Mouse (Mus musculus): ENCODE data around the gene Slc17a7. TPM values are rescaled to one million over a fixed set of nuclear protein-coding genes. Genes with fewer than 3 reads are reported as not detected.

The Slc17a7 gene
- polyA plus RNA-seq, 1 experiment: 34.1 TPM

- no peaks in the 10 kb centered on the region for H3K27me3 ChIP-seq (ENCODE audit: control insufficient read depth, insufficient read depth, low read length)
- TF ChIP-seq CTCF (IDR thresholded peaks at IDR 0.05; ENCODE audit: control insufficient read depth, insufficient read depth, insufficient replicate concordance, low read depth, low read length) (no peak), POLR2A (IDR thresholded peaks at IDR 0.05; ENCODE audit: control insufficient read depth, low read depth, low read length) (no peak)
- H3K4me1 ChIP-seq (ENCODE audit: control insufficient read depth, insufficient read depth, low read length): no peaks in the 10 kb centered on the region; the same call in 1 of the 2 replicates
- peaks cover 3% of the 10 kb centered on the region for H3K36me3 ChIP-seq (ENCODE audit: control insufficient read depth, insufficient read depth, low read length)
- no peak overlapping the region for H3K4me3 ChIP-seq (ENCODE audit: control insufficient read depth, low read depth, low read length)
- no peak overlapping the region for H3K27ac ChIP-seq (ENCODE audit: control insufficient read depth, insufficient read depth, low read depth, low read length)
Measured at GRCm38 (mm10) chr7:45193406-45193805, 29.7 kb downstream of the Slc17a7 start.

- Histone ChIP-seq H3K4me3 (ENCODE audit: control insufficient read depth, low read depth, low read length) (no peak overlapping the region), H3K27me3 (ENCODE audit: control insufficient read depth, insufficient read depth, low read length) (no peaks in the 10 kb centered on the region), H3K36me3 (ENCODE audit: control insufficient read depth, insufficient read depth, low read length) (peaks cover 3% of the 10 kb centered on the region), H3K27ac (ENCODE audit: control insufficient read depth, insufficient read depth, low read depth, low read length) (no peak overlapping the region), H3K4me1 (ENCODE audit: control insufficient read depth, insufficient read depth, low read length) (no peaks in the 10 kb centered on the region; the same call in 1 of the 2 replicates)
- no peak for TF ChIP-seq POLR2A (IDR thresholded peaks at IDR 0.05; ENCODE audit: control insufficient read depth, low read depth, low read length)
- no peak for TF ChIP-seq CTCF (IDR thresholded peaks at IDR 0.05; ENCODE audit: control insufficient read depth, insufficient read depth, insufficient replicate concordance, low read depth, low read length)
Measured at GRCm38 (mm10) chr7:45193871-45194785, 30.4 kb downstream of the Slc17a7 start.

GRCm38 (mm10) chr7:45195341-45196175 lies 31.8 kb downstream of the Slc17a7 start:
- Histone ChIP-seq H3K4me3 (ENCODE audit: control insufficient read depth, low read depth, low read length) (no peak overlapping the region), H3K4me1 (ENCODE audit: control insufficient read depth, insufficient read depth, low read length) (no peaks in the 10 kb centered on the region; the same call in 1 of the 2 replicates), H3K27ac (ENCODE audit: control insufficient read depth, insufficient read depth, low read depth, low read length) (no peak overlapping the region), H3K36me3 (ENCODE audit: control insufficient read depth, insufficient read depth, low read length) (peaks cover 3% of the 10 kb centered on the region), H3K27me3 (ENCODE audit: control insufficient read depth, insufficient read depth, low read length) (no peaks in the 10 kb centered on the region)
- TF ChIP-seq POLR2A (IDR thresholded peaks at IDR 0.05; ENCODE audit: control insufficient read depth, low read depth, low read length): no peak
- TF ChIP-seq CTCF (IDR thresholded peaks at IDR 0.05; ENCODE audit: control insufficient read depth, insufficient read depth, insufficient replicate concordance, low read depth, low read length): no peak

GRCm38 (mm10) chr7:45196176-45196535 lies 32.4 kb downstream of the Slc17a7 start:
- Histone ChIP-seq H3K4me1 (ENCODE audit: control insufficient read depth, insufficient read depth, low read length) (no peaks in the 10 kb centered on the region; the same call in 1 of the 2 replicates), H3K27ac (ENCODE audit: control insufficient read depth, insufficient read depth, low read depth, low read length) (no peak overlapping the region)
- TF ChIP-seq CTCF (IDR thresholded peaks at IDR 0.05; ENCODE audit: control insufficient read depth, insufficient read depth, insufficient replicate concordance, low read depth, low read length) (no peak), POLR2A (IDR thresholded peaks at IDR 0.05; ENCODE audit: control insufficient read depth, low read depth, low read length) (no peak; the same call in 1 of the 2 replicates)

GRCm38 (mm10) chr7:45196994-45197393 lies 33.2 kb downstream of the Slc17a7 start:
- TF ChIP-seq CTCF (IDR thresholded peaks at IDR 0.05; ENCODE audit: control insufficient read depth, insufficient read depth, insufficient replicate concordance, low read depth, low read length): no peak
- no peak for TF ChIP-seq POLR2A (IDR thresholded peaks at IDR 0.05; ENCODE audit: control insufficient read depth, low read depth, low read length)
- H3K27me3 ChIP-seq (ENCODE audit: control insufficient read depth, insufficient read depth, low read length): no peaks in the 10 kb centered on the region
- no peak overlapping the region for H3K27ac ChIP-seq (ENCODE audit: control insufficient read depth, insufficient read depth, low read depth, low read length)
- peaks cover 3% of the 10 kb centered on the region for H3K36me3 ChIP-seq (ENCODE audit: control insufficient read depth, insufficient read depth, low read length)
- no peaks in the 10 kb centered on the region; the same call in 1 of the 2 replicates for H3K4me1 ChIP-seq (ENCODE audit: control insufficient read depth, insufficient read depth, low read length)
- H3K4me3 ChIP-seq (ENCODE audit: control insufficient read depth, low read depth, low read length): no peak overlapping the region

More at GRCm38 (mm10) chr7:45196176-45196535, 32.4 kb downstream of the Slc17a7 start:
- Histone ChIP-seq H3K4me3 (ENCODE audit: control insufficient read depth, low read depth, low read length) (no peak overlapping the region), H3K27me3 (ENCODE audit: control insufficient read depth, insufficient read depth, low read length) (no peaks in the 10 kb centered on the region), H3K36me3 (ENCODE audit: control insufficient read depth, insufficient read depth, low read length) (peaks cover 3% of the 10 kb centered on the region)

GRCm38 (mm10) chr7:45198435-45198834 lies 34.7 kb downstream of the Slc17a7 start:
- peak; percentile 73; the same call in 1 of the 2 replicates for TF ChIP-seq CTCF (IDR thresholded peaks at IDR 0.05; ENCODE audit: control insufficient read depth, insufficient read depth, insufficient replicate concordance, low read depth, low read length)
- TF ChIP-seq POLR2A (IDR thresholded peaks at IDR 0.05; ENCODE audit: control insufficient read depth, low read depth, low read length): no peak
- Histone ChIP-seq H3K36me3 (ENCODE audit: control insufficient read depth, insufficient read depth, low read length) (peaks cover 3% of the 10 kb centered on the region), H3K27ac (ENCODE audit: control insufficient read depth, insufficient read depth, low read depth, low read length) (no peak overlapping the region), H3K27me3 (ENCODE audit: control insufficient read depth, insufficient read depth, low read length) (no peaks in the 10 kb centered on the region), H3K4me1 (ENCODE audit: control insufficient read depth, insufficient read depth, low read length) (no peaks in the 10 kb centered on the region; the same call in 1 of the 2 replicates), H3K4me3 (ENCODE audit: control insufficient read depth, low read depth, low read length) (no peak overlapping the region)

- H3K4me3 ChIP-seq (ENCODE audit: control insufficient read depth, low read depth, low read length): no peak overlapping the region
Measured at GRCm38 (mm10) chr7:45198961-45199360, 35.2 kb downstream of the Slc17a7 start.

More at GRCm38 (mm10) chr7:45198961-45199360, 35.2 kb downstream of the Slc17a7 start:
- Histone ChIP-seq H3K27ac (ENCODE audit: control insufficient read depth, insufficient read depth, low read depth, low read length) (no peak overlapping the region), H3K4me1 (ENCODE audit: control insufficient read depth, insufficient read depth, low read length) (no peaks in the 10 kb centered on the region; the same call in 1 of the 2 replicates), H3K27me3 (ENCODE audit: control insufficient read depth, insufficient read depth, low read length) (no peaks in the 10 kb centered on the region), H3K36me3 (ENCODE audit: control insufficient read depth, insufficient read depth, low read length) (no peaks in the 10 kb centered on the region; the same call in none of the 2 replicates)
- no peak for TF ChIP-seq CTCF (IDR thresholded peaks at IDR 0.05; ENCODE audit: control insufficient read depth, insufficient read depth, insufficient replicate concordance, low read depth, low read length)
- no peak for TF ChIP-seq POLR2A (IDR thresholded peaks at IDR 0.05; ENCODE audit: control insufficient read depth, low read depth, low read length)

Measured in testis, adult 2 months (tissue).